Mouse (Mus musculus): ENCODE data around the gene Tsga10.

Tsga10 gene

GRCm38 (mm10) chr1:37866286-37866685 is at the start of gene Tsga10:
Gene Tsga10 (minus strand): TSS chr1:37866429.
- no peak for DNase-seq (ENCODE audit: low spot score)

- DNase-seq (ENCODE audit: low spot score): peak; percentile 24
Measured at GRCm38 (mm10) chr1:37912751-37913150, 46.5 kb upstream of the Tsga10 start.

- no peak for DNase-seq (ENCODE audit: low spot score)
Measured at GRCm38 (mm10) chr1:37903178-37903577, 36.9 kb upstream of the Tsga10 start.

GRCm38 (mm10) chr1:37900288-37900687 is 34.1 kb upstream of the Tsga10 start:
- no peak for DNase-seq (ENCODE audit: low spot score)

DNA sequence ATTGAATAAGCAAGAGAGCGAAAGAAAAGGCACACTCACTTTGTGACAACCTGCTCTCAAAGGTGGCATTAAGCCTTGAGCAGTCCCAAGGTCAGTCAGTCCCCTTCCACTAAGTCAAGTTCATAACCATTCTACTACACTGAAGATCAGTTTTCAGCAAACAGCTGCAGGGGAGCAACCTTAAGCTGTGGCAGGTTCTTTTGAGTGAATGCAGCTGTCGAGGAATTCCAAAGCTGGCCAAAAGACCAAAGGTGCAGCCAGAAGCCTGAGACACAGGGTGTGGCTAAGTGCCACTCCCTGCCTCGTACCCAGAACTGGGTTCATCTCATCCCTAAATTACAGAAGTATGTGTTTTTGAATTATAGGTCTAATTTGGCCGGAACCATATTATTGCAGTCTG is 33.6 kb upstream of the Tsga10 start:
- no peak for DNase-seq (ENCODE audit: low spot score)

- DNase-seq (ENCODE audit: low spot score): no peak
Measured at GRCm38 (mm10) chr1:37894606-37895005, 28.4 kb upstream of the Tsga10 start.

GRCm38 (mm10) chr1:37891400-37891799 is 25.2 kb upstream of the Tsga10 start:
- no peak for DNase-seq (ENCODE audit: low spot score)

- peak; percentile 87 for DNase-seq (ENCODE audit: low spot score)
Measured at GRCm38 (mm10) chr1:37890025-37890652, 23.9 kb upstream of the Tsga10 start, which contains the start of the genes Mitd1 and Mrpl30. Gene Mitd1 (minus strand): TSS chr1:37890411. Gene Mrpl30 (plus strand): TSS chr1:37890477.

DNA sequence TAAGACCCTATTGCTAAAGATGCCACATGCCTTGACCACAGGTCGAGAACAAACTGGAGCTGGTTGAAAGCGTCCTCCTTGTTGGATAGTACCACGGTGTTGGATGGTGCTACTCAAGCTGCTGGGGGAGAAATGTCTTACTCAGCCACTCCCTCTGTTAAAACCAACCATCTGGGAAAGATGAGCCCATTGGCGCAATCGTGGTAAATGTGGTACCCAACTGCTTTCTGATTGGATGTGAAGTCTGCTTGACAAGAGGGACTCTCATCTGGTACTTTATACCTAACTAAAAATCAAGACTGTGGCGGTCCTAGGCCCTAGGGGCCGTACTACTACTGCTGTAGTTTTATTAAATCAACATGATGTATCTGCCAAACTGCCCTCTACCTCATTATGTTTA is 23.0 kb upstream of the Tsga10 start:
- DNase-seq (ENCODE audit: low spot score): no peak

GRCm38 (mm10) chr1:37884451-37884850 is 18.2 kb upstream of the Tsga10 start:
- no peak for DNase-seq (ENCODE audit: low spot score)

GRCm38 (mm10) chr1:37883411-37883810 is 17.2 kb upstream of the Tsga10 start:
- no peak for DNase-seq (ENCODE audit: low spot score)

GRCm38 (mm10) chr1:37877736-37878460 is 11.7 kb upstream of the Tsga10 start:
- no peak for DNase-seq (ENCODE audit: low spot score)

DNA sequence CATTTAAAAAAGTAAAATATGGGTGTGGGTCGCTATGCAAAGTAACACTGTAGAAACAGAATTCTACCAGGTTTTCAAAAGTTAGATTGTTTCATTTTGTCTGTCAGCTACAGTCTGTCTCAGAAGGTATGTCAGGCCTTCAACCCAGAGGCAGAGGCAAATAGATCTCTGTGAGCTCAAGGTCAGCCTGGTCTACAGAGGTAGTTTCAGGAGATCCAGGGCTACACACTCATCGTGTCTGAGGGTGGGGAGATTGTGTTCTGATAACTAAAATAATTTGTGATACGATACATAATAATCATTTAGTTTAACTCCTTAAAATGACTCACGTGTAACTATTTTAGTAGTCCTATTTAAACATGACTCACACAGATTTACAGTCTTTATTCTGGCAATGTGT is 6.9 kb upstream of the Tsga10 start:
- no peak for DNase-seq (ENCODE audit: low spot score)

GRCm38 (mm10) chr1:37872131-37873067 is 6.2 kb upstream of the Tsga10 start:
- DNase-seq (ENCODE audit: low spot score): peak; percentile 83

DNA sequence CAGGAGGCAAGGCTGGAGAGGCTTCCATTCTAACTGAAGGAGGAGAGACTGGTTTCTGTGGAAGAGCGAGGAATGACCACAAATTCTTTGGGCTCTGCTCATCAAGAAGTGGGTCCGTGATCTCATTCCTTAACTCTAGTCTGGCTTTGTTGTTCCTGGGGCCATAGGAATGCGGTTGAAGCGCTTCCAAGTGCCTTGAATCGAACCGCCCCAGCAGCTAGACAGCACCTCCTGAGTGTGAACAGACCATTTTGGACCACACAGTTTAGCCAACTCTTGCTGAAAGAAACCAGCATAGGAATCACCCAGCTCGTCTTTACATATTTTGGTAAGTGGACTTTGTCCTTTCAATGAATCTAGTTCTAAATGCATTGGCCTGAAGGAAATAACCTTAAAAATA is 5.5 kb upstream of the Tsga10 start, which contains the start of gene Lipt1:
Gene Lipt1 (plus strand): TSS at position 35 of the 400 bp plus-strand sequence.
- no peak for DNase-seq (ENCODE audit: low spot score)

GRCm38 (mm10) chr1:37869362-37869761 is 3.1 kb upstream of the Tsga10 start:
- DNase-seq (ENCODE audit: low spot score): no peak

- no peak for DNase-seq (ENCODE audit: low spot score)
Measured at GRCm38 (mm10) chr1:37868640-37869039, 2.4 kb upstream of the Tsga10 start.

DNA sequence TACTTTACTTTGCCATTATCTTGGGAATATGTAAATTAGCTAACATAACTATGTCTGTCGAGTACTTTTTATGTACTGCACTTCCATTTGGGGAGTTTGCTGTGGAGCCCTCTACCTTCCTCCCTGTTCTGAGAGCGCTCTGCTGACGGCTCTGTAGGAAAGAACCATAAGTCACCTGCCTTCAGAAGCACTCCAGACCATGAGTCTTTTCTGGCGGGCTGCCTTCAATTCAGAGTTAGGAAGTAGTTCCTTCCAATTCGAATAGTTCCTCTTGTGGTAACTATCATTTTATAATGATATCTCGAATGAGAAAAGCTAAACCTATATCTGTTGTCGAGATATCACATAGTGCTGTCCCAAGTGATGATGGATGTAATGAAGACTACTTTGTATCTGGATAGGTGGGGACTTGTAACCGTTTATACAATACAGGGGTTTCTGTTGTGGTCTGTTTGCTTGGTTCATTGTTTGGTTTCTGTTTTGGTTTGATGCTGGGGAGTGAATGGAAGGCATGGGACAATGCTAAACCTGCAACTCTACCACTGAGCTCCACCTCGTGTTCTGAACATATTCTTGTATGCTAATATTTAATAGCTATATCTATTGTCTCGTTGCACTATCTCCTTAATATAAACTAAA is 1.6 kb upstream of the Tsga10 start:
- DNase-seq (ENCODE audit: low spot score): no peak

DNA sequence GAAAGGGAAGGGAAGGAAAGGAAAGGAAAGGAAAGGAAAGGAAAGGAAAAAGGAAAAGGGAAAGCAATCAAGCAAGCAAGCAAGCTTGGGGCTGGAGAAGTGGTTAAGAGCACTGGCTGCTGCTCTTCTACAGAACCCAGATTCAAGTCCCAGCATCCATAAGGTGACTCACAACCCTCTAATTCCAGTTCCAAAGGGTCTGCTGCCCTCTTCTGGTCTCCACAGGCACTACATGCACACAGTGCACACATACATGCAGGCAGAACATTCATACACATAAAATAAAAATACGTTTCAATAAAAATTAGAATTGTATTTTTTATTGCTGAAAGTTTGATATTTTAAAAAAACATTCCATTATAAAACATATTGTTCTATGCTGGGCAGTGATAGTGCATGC is 827 bp upstream of the Tsga10 start:
- peak; percentile 52 for DNase-seq (ENCODE audit: low spot score)

GRCm38 (mm10) chr1:37865401-37866215 is 621 bp downstream of the Tsga10 start:
- DNase-seq (ENCODE audit: low spot score): no peak

All from testis, postnatal 14 days (tissue).